Mouse (Mus musculus): ENCODE measurements at regions not wholly inside any gene's neighbourhood (a gene's known extent, or its start where the extent isn't known, plus 50 kb on each side); places are given as distances from the start of the nearest gene placed in this dataset.

GRCm38 (mm10) chr1:194161469-194161868 is 456.5 kb upstream of the Plxna2 start:
- DNase-seq = no peak

GRCm38 (mm10) chr1:194160761-194161461 is 457.1 kb upstream of the Plxna2 start:
- DNase-seq = no peak

- DNase-seq = no peak
Measured at GRCm38 (mm10) chr1:194157268-194157667, 460.8 kb upstream of the Plxna2 start.

GRCm38 (mm10) chr1:194148416-194149364 is 469.3 kb upstream of the Plxna2 start:
- no peak for DNase-seq

GRCm38 (mm10) chr1:194117631-194118360 is 500.2 kb upstream of the Plxna2 start:
- no peak for DNase-seq

GRCm38 (mm10) chr1:194114399-194114798 is 503.6 kb upstream of the Plxna2 start:
- DNase-seq = no peak

GRCm38 (mm10) chr1:194111931-194112330 is 506.1 kb upstream of the Plxna2 start:
- DNase-seq = no peak

GRCm38 (mm10) chr1:194109172-194110071 is 508.6 kb upstream of the Plxna2 start:
- no peak for DNase-seq

GRCm38 (mm10) chr1:194108132-194108531 is 509.9 kb upstream of the Plxna2 start:
- DNase-seq = no peak

GRCm38 (mm10) chr1:194107271-194107938 is 510.6 kb upstream of the Plxna2 start:
- DNase-seq = no peak

- DNase-seq = no peak
Measured at GRCm38 (mm10) chr1:194089918-194090548, 528.0 kb upstream of the Plxna2 start.

- DNase-seq = no peak
Measured at GRCm38 (mm10) chr1:194058512-194058911, 559.5 kb upstream of the Plxna2 start.

GRCm38 (mm10) chr1:194056544-194056943 is 561.5 kb upstream of the Plxna2 start:
- DNase-seq = no peak

- no peak for DNase-seq
Measured at GRCm38 (mm10) chr1:194049746-194050351, 568.2 kb upstream of the Plxna2 start.

GRCm38 (mm10) chr1:194041393-194042352 is 576.3 kb upstream of the Plxna2 start:
- DNase-seq = no peak

GRCm38 (mm10) chr1:194038711-194039110 is 579.3 kb upstream of the Plxna2 start:
- DNase-seq = no peak

GRCm38 (mm10) chr1:194034199-194034883 is 583.7 kb upstream of the Plxna2 start:
- DNase-seq = no peak

- no peak for DNase-seq
Measured at GRCm38 (mm10) chr1:194032603-194033002, 585.4 kb upstream of the Plxna2 start.
